Mouse (Mus musculus) embryonic fibroblast, embryonic 13.5 days (primary cell): Measurements from ENCODE around the gene Acap1.

ENCODE experiments used
- CTCF ChIP-seq: IDR thresholded peaks from 2 replicates; pipeline ENCODE4 v1.5.1; 2011; ENCODE audit warnings: mild to moderate bottlenecking, control low read depth, low read length, moderate library complexity, borderline replicate concordance; ENCODE audit not compliant: insufficient read depth
- POLR2A ChIP-seq: IDR thresholded peaks from 2 replicates; pipeline ENCODE4 v1.6.1; 2011; ENCODE audit warnings: low read depth, mild to moderate bottlenecking, control low read depth, low read length, moderate library complexity

DNA sequence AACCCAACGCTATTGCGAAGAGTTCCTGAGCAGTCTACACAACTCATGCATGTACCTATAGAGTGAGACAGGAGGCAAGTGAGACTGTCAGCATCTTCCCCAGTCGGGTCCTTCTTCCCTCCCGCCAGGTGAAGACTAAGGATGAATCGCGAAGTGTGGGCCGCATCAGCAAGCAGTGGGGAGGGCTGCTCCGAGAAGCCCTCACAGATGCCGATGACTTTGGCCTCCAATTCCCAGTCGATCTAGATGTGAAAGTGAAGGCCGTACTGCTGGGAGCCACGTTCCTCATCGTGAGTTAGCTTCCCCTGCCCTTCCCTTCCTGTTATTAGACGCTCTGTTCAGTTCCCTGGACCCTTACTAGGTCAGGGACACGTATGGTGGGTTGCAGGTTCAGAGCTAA, 45.5 kb downstream of the Acap1 start:
- TF ChIP-seq CTCF (no peak), POLR2A (no peak; the same call in 1 of the 2 replicates)
